Mouse (Mus musculus): ENCODE measurements around the gene Tcf19. TPM values are rescaled to one million over a fixed set of nuclear protein-coding genes. Genes with fewer than 3 reads are reported as not detected.
"Not testable (repeated sequence)": the region's sequence is repeated elsewhere in the genome, so short reads cannot be mapped to it uniquely, and the experiment has no call there.

Gene Tcf19
- polyA plus RNA-seq, 1 experiment from 2014 or later: 42.2 TPM

GRCm38 (mm10) chr17:35465651-35466050 is 51.0 kb downstream of the Tcf19 start:
- not testable (repeated sequence) for H3K4me2 ChIP-seq; ATAC-seq; H3K36me3 ChIP-seq; H3K9me3 ChIP-seq (replicated peaks); H3K4me3 ChIP-seq; H3K9ac ChIP-seq; H3K4me1 ChIP-seq; H3K27ac ChIP-seq
- H3K27me3 ChIP-seq (replicated peaks): peaks cover 28% of the 10 kb centered on the region
- WGBS (ENCODE audit: insufficient replicate concordance): 4% methylated on average over 8 of the region's 8 CpGs

Other genes starting within 250 kb of the Tcf19 start
- 0.93 and 1.0 TPM in 2 replicates for gene H2-Q1, start 196.4 kb downstream of the Tcf19 start, polyA plus RNA-seq (2016; fragmentation: Nextera tagmentation; extraction: Ambion mirVana)
- gene H2-Q2, start 174.6 kb downstream of the Tcf19 start, polyA plus RNA-seq (2016; fragmentation: Nextera tagmentation; extraction: Ambion mirVana): 0.72 and 0.85 TPM in 2 replicates
- gene H2-Q4, start 137.2 kb downstream of the Tcf19 start, polyA plus RNA-seq (2016; fragmentation: Nextera tagmentation; extraction: Ambion mirVana): 1.9 and 2.3 TPM in 2 replicates
- 10.1 and 10.9 TPM in 2 replicates for gene H2-Q6, start 92.0 kb downstream of the Tcf19 start, polyA plus RNA-seq (2016; fragmentation: Nextera tagmentation; extraction: Ambion mirVana)
- gene H2-Q7, start 77.7 kb downstream of the Tcf19 start, polyA plus RNA-seq (2016; fragmentation: Nextera tagmentation; extraction: Ambion mirVana): 23.4 and 24.6 TPM in 2 replicates
- 102 TPM in 2 replicates for gene H2-Q10, start 46.7 kb downstream of the Tcf19 start, polyA plus RNA-seq (2016; fragmentation: Nextera tagmentation; extraction: Ambion mirVana)
- not detected in 2 replicates for gene Pou5f1, start 10.8 kb downstream of the Tcf19 start, polyA plus RNA-seq (2016; fragmentation: Nextera tagmentation; extraction: Ambion mirVana)
- gene Cchcr1, start 276 bp upstream of the Tcf19 start, polyA plus RNA-seq (2016; fragmentation: Nextera tagmentation; extraction: Ambion mirVana): 10.4 and 14.1 TPM in 2 replicates
- gene Psors1c2, start 16.4 kb upstream of the Tcf19 start, polyA plus RNA-seq (2016; fragmentation: Nextera tagmentation; extraction: Ambion mirVana): 0.14 and 0.22 TPM in 2 replicates
- gene Cdsn, start 35.3 kb upstream of the Tcf19 start, polyA plus RNA-seq (2016; fragmentation: Nextera tagmentation; extraction: Ambion mirVana): not detected in 2 replicates
- not detected in 2 replicates for gene 2300002M23Rik, start 50.6 kb upstream of the Tcf19 start, polyA plus RNA-seq (2016; fragmentation: Nextera tagmentation; extraction: Ambion mirVana)
- gene Sfta2, start 84.7 kb upstream of the Tcf19 start, polyA plus RNA-seq (2016; fragmentation: Nextera tagmentation; extraction: Ambion mirVana): not detected in 2 replicates
- gene Gm9573, start 109.8 kb upstream of the Tcf19 start, polyA plus RNA-seq (2016; fragmentation: Nextera tagmentation; extraction: Ambion mirVana): not detected in 2 replicates
- 0.05 TPM in 1 of 2 replicates, not detected in the other for gene Mucl3, start 126.9 kb upstream of the Tcf19 start, polyA plus RNA-seq (2016; fragmentation: Nextera tagmentation; extraction: Ambion mirVana)
- 10.7 and 11.8 TPM in 2 replicates for gene Vars2, start 150.8 kb upstream of the Tcf19 start, polyA plus RNA-seq (2016; fragmentation: Nextera tagmentation; extraction: Ambion mirVana)
- gene Gtf2h4, start 156.9 kb upstream of the Tcf19 start, polyA plus RNA-seq (2016; fragmentation: Nextera tagmentation; extraction: Ambion mirVana): 38.3 and 44.0 TPM in 2 replicates
- 5.7 and 6.1 TPM in 2 replicates for gene Ddr1, start 187.8 kb upstream of the Tcf19 start, polyA plus RNA-seq (2016; fragmentation: Nextera tagmentation; extraction: Ambion mirVana)